Mouse (Mus musculus) forebrain, postnatal 0 days (tissue): ENCODE measurements around the gene Zfp667. TPM values are rescaled to one million over a fixed set of nuclear protein-coding genes. Genes with fewer than 3 reads are reported as not detected.

ENCODE experiments used
- ATAC-seq: fragments of 200-750 bp; cut with Nextera tagmentation; 2 replicates; pipeline ENCODE4 v1.8.0; 2017; ENCODE audit warnings: mild to moderate bottlenecking, moderate library complexity
- DNase-seq: peaks from one replicate; pipeline ENCODE4 v3.0.0-alpha.2; 2015
- H3K27ac ChIP-seq: fragments of 300-500 bp; sonication (generic); 2 replicates; pipeline ENCODE4 v1.5.1; 2014; ENCODE audit warnings: low read depth, mild to moderate bottlenecking, antibody characterized with exemption, low read length, moderate library complexity, mixed read lengths
- H3K27me3 ChIP-seq: fragments of 300-500 bp; sonication (generic); 2 replicates; pipeline ENCODE4 v1.6.1; 2014; ENCODE audit warnings: mild to moderate bottlenecking, low read length, mixed read lengths; ENCODE audit not compliant: insufficient read depth
- H3K36me3 ChIP-seq: fragments of 300-500 bp; sonication (generic); 2 replicates; pipeline ENCODE4 v1.6.1; 2014; ENCODE audit warnings: mild to moderate bottlenecking, moderate library complexity; ENCODE audit not compliant: insufficient read depth
- H3K4me1 ChIP-seq: fragments of 300-500 bp; sonication (generic); 2 replicates; pipeline ENCODE4 v1.6.1; 2014; ENCODE audit warnings: antibody characterized with exemption; ENCODE audit not compliant: insufficient read depth
- H3K4me2 ChIP-seq: fragments of 300-500 bp; sonication (generic); 2 replicates; pipeline ENCODE4 v1.6.1; 2014; ENCODE audit warnings: low read depth, mild to moderate bottlenecking, moderate library complexity
- H3K4me3 ChIP-seq: fragments of 300-500 bp; sonication (generic); 2 replicates; pipeline ENCODE4 v1.5.1; 2014; ENCODE audit warnings: low read depth, low read length, mixed read lengths
- H3K9ac ChIP-seq: fragments of 300-500 bp; sonication (generic); 2 replicates; pipeline ENCODE4 v1.6.1; 2014; ENCODE audit warnings: mild to moderate bottlenecking
- H3K9me3 ChIP-seq: fragments of 300-500 bp; sonication (generic); 2 replicates; pipeline ENCODE4 v1.6.1; 2016; ENCODE audit warnings: low read length
- CTCF ChIP-seq: sonication (generic); IDR thresholded peaks from 2 replicates; pipeline ENCODE4 v1.5.1; 2016; ENCODE audit warnings: antibody characterized with exemption, control low read depth, low read depth
- WGBS: fragments of 180-500 bp; shearing (Covaris S2); extraction: QIAGEN DNeasy Blood & Tissue Kit; methylation state at CpG from one replicate; pipeline ENCODE4 v1.1.7; 2014; 5-methylcytosine and 5-hydroxymethylcytosine counted together
- polyA plus RNA-seq: library from polyadenylated mRNA; unstranded; fragments of >200 nt; fragmentation: Nextera tagmentation; extraction: Ambion mirVana; gene quantifications from 2 replicates; pipeline ENCODE4 v1.2.1, GENCODE M21; 2015
- total RNA-seq: library from RNA; depleted of rRNA; stranded (reverse); fragments of >200 nt; gene quantifications from 2 replicates; pipeline ENCODE4 v1.2.3, GENCODE M21; 2014; rRNA removed

Zfp667 gene
- total and polyA plus RNA-seq, 2 experiments from 2014 or later, result 6.9 to 13.1 TPM

DNA sequence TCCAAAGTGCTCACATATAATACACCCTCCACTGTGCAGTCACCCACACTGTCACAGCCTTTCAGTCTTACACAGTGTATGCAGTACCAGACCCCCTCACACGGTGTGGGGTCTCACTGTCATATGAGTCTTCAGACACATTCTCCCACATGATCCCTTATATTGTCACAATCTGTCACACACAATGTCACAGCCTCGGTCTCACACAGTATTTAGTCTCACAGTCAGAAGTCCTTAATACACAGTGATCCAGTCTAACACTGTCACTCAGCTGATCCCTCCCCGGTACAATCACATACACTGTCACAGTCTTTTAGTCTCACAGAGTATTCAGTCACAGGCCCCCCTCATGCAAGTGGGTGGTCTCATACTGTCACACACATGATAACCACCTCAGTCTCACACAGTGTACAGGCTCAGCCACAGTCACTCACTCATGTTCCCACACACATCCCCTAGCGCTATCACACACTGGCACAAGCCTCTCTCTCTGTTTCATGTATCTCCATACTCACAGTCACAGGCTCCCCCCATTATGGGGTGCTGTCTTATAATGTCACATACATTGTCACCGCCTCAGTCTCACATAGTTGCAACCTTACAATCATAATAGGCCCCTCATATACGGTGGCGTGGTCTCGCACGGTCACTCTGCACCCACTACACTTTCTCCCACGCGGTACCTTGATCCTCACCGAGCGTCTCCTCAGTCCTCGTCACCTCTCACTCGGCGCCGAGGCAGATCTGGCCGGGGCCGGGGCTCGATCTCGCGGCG is 44.3 kb downstream of the Zfp667 start:
- ATAC-seq (peak; percentile 86), DNase-seq (peak; percentile 73)
- peak overlapping the region; percentile 84 for H3K9ac ChIP-seq
- peak overlapping the region; percentile 90 for H3K27ac ChIP-seq
- TF ChIP-seq CTCF, result no peak
- H3K9me3 ChIP-seq, result no peaks in the 10 kb centered on the region
- WGBS, result 10% methylated on average over 23 of the region's 23 CpGs
- peak overlapping the region; percentile 56 for H3K4me2 ChIP-seq
- peak overlapping the region; percentile 60 for H3K4me3 ChIP-seq
- peaks cover 23% of the 10 kb centered on the region for H3K36me3 ChIP-seq
- peaks cover 8% of the 10 kb centered on the region; the same call in 1 of the 2 replicates for H3K4me1 ChIP-seq
- no peaks in the 10 kb centered on the region for H3K27me3 ChIP-seq

GRCm38 (mm10) chr7:6331233-6331956 is 45.0 kb downstream of the Zfp667 start, which contains the start of gene Zfp583:
Zfp583 (minus strand) TSS chr7:6331285.
- peak within 1 kb of the TSS; percentile 60 for H3K4me3 ChIP-seq
- no peak for TF ChIP-seq CTCF
- H3K4me2 ChIP-seq, result peak within 1 kb of the TSS; percentile 56
- peak; percentile 95 for ATAC-seq
- peaks cover 8% of the 10 kb centered on the region; the same call in 1 of the 2 replicates for H3K4me1 ChIP-seq
- peaks cover 17% of the 10 kb centered on the region for H3K36me3 ChIP-seq
- H3K9me3 ChIP-seq, result no peaks in the 10 kb centered on the region
- no peaks in the 10 kb centered on the region for H3K27me3 ChIP-seq
- peak within 1 kb of the TSS; percentile 84 for H3K9ac ChIP-seq
- 9% methylated on average over 30 of the region's 31 CpGs for WGBS
- H3K27ac ChIP-seq, result peak within 1 kb of the TSS; percentile 90
- DNase-seq, result peak; percentile 96

GRCm38 (mm10) chr7:6339865-6340264 is 53.5 kb downstream of the Zfp667 start:
- WGBS, result 78% methylated on average over 5 of the region's 5 CpGs
- Histone ChIP-seq H3K4me2 (no peak overlapping the region), H3K9me3 (no peaks in the 10 kb centered on the region), H3K9ac (no peak overlapping the region), H3K4me1 (no peaks in the 10 kb centered on the region), H3K36me3 (no peaks in the 10 kb centered on the region), H3K27me3 (no peaks in the 10 kb centered on the region), H3K4me3 (no peak overlapping the region), H3K27ac (no peak overlapping the region)
- DNase-seq (no peak), ATAC-seq (no peak)
- no peak for TF ChIP-seq CTCF

DNA sequence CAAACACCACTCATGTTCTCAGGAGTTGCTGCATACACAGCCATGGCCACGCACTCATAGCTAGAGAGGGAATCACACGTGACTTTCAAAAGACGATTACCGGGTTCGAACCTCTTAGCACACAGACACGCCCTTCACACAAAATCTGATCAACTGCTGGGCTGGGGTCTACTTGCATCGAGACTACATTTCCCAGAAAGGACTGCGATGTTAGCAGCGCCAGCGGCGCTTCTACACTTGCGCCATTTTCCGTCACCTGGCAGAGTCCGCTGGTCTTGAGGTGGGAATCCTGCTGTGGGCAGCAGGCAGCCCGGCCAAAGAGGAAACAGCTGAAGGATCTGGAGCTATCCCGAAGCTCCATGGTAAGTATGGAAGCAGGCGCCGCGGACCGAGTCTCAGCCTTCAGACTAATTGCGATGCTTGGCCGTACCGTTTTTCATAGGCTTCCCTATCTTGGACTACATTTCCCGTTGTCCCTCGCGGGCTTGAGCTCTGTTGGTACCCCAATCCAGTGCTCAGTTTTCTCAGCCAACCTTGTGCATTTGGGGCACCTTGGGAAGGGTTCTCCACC is 57.2 kb downstream of the Zfp667 start, which contains the start of gene Gm3854:
Gm3854 (plus strand) TSS at position 259 of the 571 bp plus-strand sequence.
- Histone ChIP-seq H3K36me3 (no peaks in the 10 kb centered on the region), H3K4me2 (peak within 1 kb of the TSS; percentile 41), H3K9me3 (no peaks in the 10 kb centered on the region), H3K9ac (peak within 1 kb of the TSS; percentile 60), H3K27me3 (no peaks in the 10 kb centered on the region), H3K27ac (peak within 1 kb of the TSS; percentile 78), H3K4me3 (peak within 1 kb of the TSS; percentile 55), H3K4me1 (no peaks in the 10 kb centered on the region)
- peak; percentile 94 for DNase-seq
- ATAC-seq, result peak; percentile 96
- WGBS, result under 1% methylated on average over 26 of the region's 26 CpGs
- no peak for TF ChIP-seq CTCF

DNA sequence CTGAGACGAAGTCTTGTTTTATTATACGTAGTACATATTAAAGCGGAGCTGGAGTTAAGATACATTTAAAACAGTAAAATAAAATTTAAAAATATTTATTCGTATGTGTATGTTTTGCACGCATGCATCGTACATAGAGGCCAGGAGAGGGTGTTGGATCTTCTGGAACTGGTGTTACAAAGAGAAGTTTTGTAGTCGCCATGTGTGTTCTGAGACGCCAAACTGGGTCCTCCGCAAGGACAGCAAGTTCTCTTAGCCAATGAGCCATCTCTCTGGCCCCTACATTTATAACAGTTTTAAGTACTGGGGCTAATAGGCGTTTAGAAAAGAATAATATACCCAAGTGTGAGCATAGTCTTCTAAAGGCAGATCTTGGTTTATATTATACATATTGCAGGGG is 57.7 kb downstream of the Zfp667 start:
- Histone ChIP-seq H3K27me3 (no peaks in the 10 kb centered on the region), H3K4me2 (peak overlapping the region; percentile 41), H3K36me3 (no peaks in the 10 kb centered on the region), H3K9me3 (no peaks in the 10 kb centered on the region), H3K4me1 (no peaks in the 10 kb centered on the region), H3K9ac (peak overlapping the region; percentile 60), H3K4me3 (peak overlapping the region; percentile 55), H3K27ac (0 out of 2 replicates have a peak overlapping the region, but pooled peaks have one; percentile 78)
- DNase-seq (no peak), ATAC-seq (peak; percentile 10; the same call in 1 of the 2 replicates)
- TF ChIP-seq CTCF, result no peak
- WGBS, result 34% methylated on average over 10 of the region's 10 CpGs

Other genes with a start within 250 kb of the Zfp667 start
- not detected in 2 replicates for gene Nlrp4c, start 241.4 kb upstream of the Zfp667 start, total RNA-seq
- gene Nlrp4c, start 241.4 kb upstream of the Zfp667 start, polyA plus RNA-seq, result not detected in 2 replicates
- 51.1 and 73.6 TPM in 2 replicates for gene Zfp787, start 130.6 kb upstream of the Zfp667 start, total RNA-seq
- 41.0 and 66.1 TPM in 2 replicates for gene Zfp787, start 130.6 kb upstream of the Zfp667 start, polyA plus RNA-seq
- 76.9 and 81.7 TPM in 2 replicates for gene Zfp444, start 114.4 kb upstream of the Zfp667 start, total RNA-seq
- 86.2 and 100 TPM in 2 replicates for gene Zfp444, start 114.4 kb upstream of the Zfp667 start, polyA plus RNA-seq
- gene Galp, start 89.5 kb upstream of the Zfp667 start, total RNA-seq, result not detected in 2 replicates
- not detected in 2 replicates for gene Galp, start 89.5 kb upstream of the Zfp667 start, polyA plus RNA-seq
- not detected in 2 replicates for gene Zscan5b, start 64.3 kb upstream of the Zfp667 start, total RNA-seq
- not detected in 2 replicates for gene Zscan5b, start 64.3 kb upstream of the Zfp667 start, polyA plus RNA-seq
- gene Epp13, start 33.9 kb upstream of the Zfp667 start, total RNA-seq, result not detected in 2 replicates
- 0.40 and 0.44 TPM in 2 replicates for gene Epp13, start 33.9 kb upstream of the Zfp667 start, polyA plus RNA-seq
- 12.3 and 13.1 TPM in 2 replicates for gene Zfp583, start 44.7 kb downstream of the Zfp667 start, total RNA-seq
- gene Zfp583, start 44.7 kb downstream of the Zfp667 start, polyA plus RNA-seq, result 11.7 and 13.2 TPM in 2 replicates
- 5.8 and 7.8 TPM in 2 replicates for gene Gm3854, start 57.2 kb downstream of the Zfp667 start, total RNA-seq
- 1.5 and 4.6 TPM in 2 replicates for gene Gm3854, start 57.2 kb downstream of the Zfp667 start, polyA plus RNA-seq
- 4.0 and 4.5 TPM in 2 replicates for gene Zfp78, start 76.7 kb downstream of the Zfp667 start, total RNA-seq
- gene Zfp78, start 76.7 kb downstream of the Zfp667 start, polyA plus RNA-seq, result 1.5 and 3.3 TPM in 2 replicates
- gene Zfp28, start 96.7 kb downstream of the Zfp667 start, total RNA-seq, result 15.4 and 27.4 TPM in 2 replicates
- 19.8 and 20.7 TPM in 2 replicates for gene Zfp28, start 96.7 kb downstream of the Zfp667 start, polyA plus RNA-seq
- 15.4 and 17.5 TPM in 2 replicates for gene Smim17, start 112.1 kb downstream of the Zfp667 start, total RNA-seq
- 3.7 and 3.9 TPM in 2 replicates for gene Smim17, start 112.1 kb downstream of the Zfp667 start, polyA plus RNA-seq
- gene Gm20715, start 123.7 kb downstream of the Zfp667 start, total RNA-seq, result 0.24 and 0.54 TPM in 2 replicates
- not detected in 2 replicates for gene Gm20715, start 123.7 kb downstream of the Zfp667 start, polyA plus RNA-seq
- gene Olfr1344, start 152.1 kb downstream of the Zfp667 start, total RNA-seq, result 0.23 TPM in 1 of 2 replicates, not detected in the other
- 0.07 and 0.09 TPM in 2 replicates for gene Olfr1344, start 152.1 kb downstream of the Zfp667 start, polyA plus RNA-seq
- gene Olfr1336, start 169.6 kb downstream of the Zfp667 start, total RNA-seq, result not detected in 2 replicates
- not detected in 2 replicates for gene Olfr1336, start 169.6 kb downstream of the Zfp667 start, polyA plus RNA-seq
- gene Olfr1346, start 180.5 kb downstream of the Zfp667 start, total RNA-seq, result not detected in 2 replicates
- not detected in 2 replicates for gene Olfr1346, start 180.5 kb downstream of the Zfp667 start, polyA plus RNA-seq
- not detected in 2 replicates for gene Olfr5, start 200.4 kb downstream of the Zfp667 start, total RNA-seq
- gene Olfr5, start 200.4 kb downstream of the Zfp667 start, polyA plus RNA-seq, result not detected in 2 replicates
- not detected in 2 replicates for gene Olfr1347, start 213.2 kb downstream of the Zfp667 start, total RNA-seq
- not detected in 2 replicates for gene Olfr1347, start 213.2 kb downstream of the Zfp667 start, polyA plus RNA-seq
- gene Olfr1348, start 222.2 kb downstream of the Zfp667 start, total RNA-seq, result not detected in 2 replicates
- gene Olfr1348, start 222.2 kb downstream of the Zfp667 start, polyA plus RNA-seq, result not detected in 2 replicates
- gene Olfr1349, start 236.4 kb downstream of the Zfp667 start, total RNA-seq, result not detected in 2 replicates
- not detected in 2 replicates for gene Olfr1349, start 236.4 kb downstream of the Zfp667 start, polyA plus RNA-seq